Mouse (Mus musculus): ENCODE data around the gene Mrpl2. TPM values are rescaled to one million over a fixed set of nuclear protein-coding genes. Genes with fewer than 3 reads are reported as not detected.

Gene Mrpl2
- polyA plus RNA-seq, 1 experiment from 2014 or later: 170 TPM

- ATAC-seq: no peak
- WGBS: 69% methylated on average over 17 of the region's 17 CpGs
- H3K4me2 ChIP-seq (ENCODE audit: low read depth, low read length): peak overlapping the region; percentile 85
- peak overlapping the region; percentile 77 for H3K4me3 ChIP-seq (ENCODE audit: low read length)
- peak overlapping the region; percentile 83 for H3K9ac ChIP-seq (ENCODE audit: low read depth, low read length)
- H3K36me3 ChIP-seq (ENCODE audit: control insufficient read depth, insufficient read depth, low read length): peaks cover 24% of the 10 kb centered on the region
- H3K27me3 ChIP-seq (replicated peaks; ENCODE audit: control insufficient read depth, insufficient read depth, low read length): no peaks in the 10 kb centered on the region
- H3K27ac ChIP-seq (ENCODE audit: low read length): peak overlapping the region; percentile 93
- H3K4me1 ChIP-seq (ENCODE audit: control insufficient read depth, insufficient read depth, low read length): peaks cover 29% of the 10 kb centered on the region
- H3K9me3 ChIP-seq (ENCODE audit: control insufficient read depth, low read length): no peaks in the 10 kb centered on the region
Measured at GRCm38 (mm10) chr17:46651292-46651691, 5.3 kb downstream of the Mrpl2 start.

GRCm38 (mm10) chr17:46651755-46652547 is 5.9 kb downstream of the Mrpl2 start:
- 68% methylated on average over 20 of the region's 20 CpGs for WGBS

DNA sequence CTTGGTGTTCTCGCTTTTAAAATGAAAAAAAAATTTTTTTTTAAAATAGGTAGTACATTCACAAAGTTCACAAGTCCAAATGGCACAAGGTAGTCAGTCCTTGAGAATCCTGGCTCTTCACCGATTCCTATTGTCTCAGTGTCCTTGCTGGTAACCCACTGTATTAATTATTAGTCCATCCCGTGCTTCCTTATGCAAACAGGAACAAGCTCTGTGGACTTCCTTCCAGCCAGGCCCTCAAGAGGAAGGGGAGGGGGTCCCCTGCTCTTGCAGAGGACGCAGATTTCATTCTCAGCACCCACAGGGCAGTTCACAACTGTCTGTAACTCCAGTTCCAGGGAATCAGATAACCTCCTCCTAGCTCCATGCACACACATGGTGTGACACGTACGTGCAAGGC is 10.0 kb downstream of the Mrpl2 start:
- H3K9me3 ChIP-seq (ENCODE audit: control insufficient read depth, low read length): no peaks in the 10 kb centered on the region
- no peaks in the 10 kb centered on the region for H3K27me3 ChIP-seq (replicated peaks; ENCODE audit: control insufficient read depth, insufficient read depth, low read length)
- H3K4me3 ChIP-seq (ENCODE audit: low read length): no peak overlapping the region
- no peak overlapping the region for H3K4me2 ChIP-seq (ENCODE audit: low read depth, low read length)
- WGBS: 71% methylated on average over 6 of the region's 6 CpGs
- peaks cover 23% of the 10 kb centered on the region for H3K4me1 ChIP-seq (ENCODE audit: control insufficient read depth, insufficient read depth, low read length)
- H3K27ac ChIP-seq (ENCODE audit: low read length): no peak overlapping the region
- ATAC-seq: no peak
- H3K36me3 ChIP-seq (ENCODE audit: control insufficient read depth, insufficient read depth, low read length): peaks cover 38% of the 10 kb centered on the region
- H3K9ac ChIP-seq (ENCODE audit: low read depth, low read length): no peak overlapping the region

More at GRCm38 (mm10) chr17:46651755-46652547, 5.9 kb downstream of the Mrpl2 start:
- Histone ChIP-seq H3K27me3 (replicated peaks; ENCODE audit: control insufficient read depth, insufficient read depth, low read length) (no peaks in the 10 kb centered on the region), H3K4me3 (ENCODE audit: low read length) (peak overlapping the region; percentile 77), H3K27ac (ENCODE audit: low read length) (peak overlapping the region; percentile 93), H3K4me1 (ENCODE audit: control insufficient read depth, insufficient read depth, low read length) (peaks cover 27% of the 10 kb centered on the region), H3K9me3 (ENCODE audit: control insufficient read depth, low read length) (no peaks in the 10 kb centered on the region), H3K9ac (ENCODE audit: low read depth, low read length) (peak overlapping the region; percentile 83), H3K36me3 (ENCODE audit: control insufficient read depth, insufficient read depth, low read length) (peaks cover 24% of the 10 kb centered on the region), H3K4me2 (ENCODE audit: low read depth, low read length) (peak overlapping the region; percentile 85)
- no peak for ATAC-seq

GRCm38 (mm10) chr17:46661351-46661750 is 15.3 kb downstream of the Mrpl2 start:
- no peak overlapping the region for H3K4me3 ChIP-seq (ENCODE audit: low read length)
- no peak overlapping the region for H3K9ac ChIP-seq (ENCODE audit: low read depth, low read length)
- H3K27ac ChIP-seq (ENCODE audit: low read length): no peak overlapping the region
- ATAC-seq: no peak
- H3K4me1 ChIP-seq (ENCODE audit: control insufficient read depth, insufficient read depth, low read length): no peaks in the 10 kb centered on the region
- H3K36me3 ChIP-seq (ENCODE audit: control insufficient read depth, insufficient read depth, low read length): peaks cover 36% of the 10 kb centered on the region
- H3K27me3 ChIP-seq (replicated peaks; ENCODE audit: control insufficient read depth, insufficient read depth, low read length): no peaks in the 10 kb centered on the region
- H3K4me2 ChIP-seq (ENCODE audit: low read depth, low read length): no peak overlapping the region
- no peaks in the 10 kb centered on the region for H3K9me3 ChIP-seq (ENCODE audit: control insufficient read depth, low read length)
- 90% methylated on average over 9 of the region's 9 CpGs for WGBS

DNA sequence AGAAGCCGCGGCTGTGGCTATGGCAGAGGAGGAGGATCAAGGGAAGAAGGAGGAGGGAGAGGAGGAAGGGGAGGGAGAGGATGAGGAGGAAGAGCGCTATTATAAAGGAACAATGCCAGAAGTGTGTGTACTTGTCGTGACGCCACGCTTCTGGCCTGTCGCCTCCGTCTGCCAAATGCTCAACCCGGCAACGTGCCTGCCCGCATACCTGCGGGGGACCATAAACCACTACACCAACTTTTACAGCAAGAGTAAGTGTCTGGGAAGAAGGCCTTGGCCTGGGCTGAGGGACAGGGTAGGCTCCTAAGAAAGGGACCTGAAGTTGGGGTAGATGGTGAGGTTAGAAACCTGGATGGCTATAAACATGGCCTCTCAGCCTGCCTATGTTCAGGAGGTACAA is 16.0 kb downstream of the Mrpl2 start:
- Histone ChIP-seq H3K4me2 (ENCODE audit: low read depth, low read length) (no peak overlapping the region), H3K9ac (ENCODE audit: low read depth, low read length) (no peak overlapping the region), H3K4me3 (ENCODE audit: low read length) (no peak overlapping the region), H3K27me3 (replicated peaks; ENCODE audit: control insufficient read depth, insufficient read depth, low read length) (no peaks in the 10 kb centered on the region), H3K27ac (ENCODE audit: low read length) (no peak overlapping the region), H3K4me1 (ENCODE audit: control insufficient read depth, insufficient read depth, low read length) (no peaks in the 10 kb centered on the region), H3K36me3 (ENCODE audit: control insufficient read depth, insufficient read depth, low read length) (peaks cover 40% of the 10 kb centered on the region), H3K9me3 (ENCODE audit: control insufficient read depth, low read length) (no peaks in the 10 kb centered on the region)
- WGBS: 91% methylated on average over 12 of the region's 12 CpGs
- ATAC-seq: no peak

DNA sequence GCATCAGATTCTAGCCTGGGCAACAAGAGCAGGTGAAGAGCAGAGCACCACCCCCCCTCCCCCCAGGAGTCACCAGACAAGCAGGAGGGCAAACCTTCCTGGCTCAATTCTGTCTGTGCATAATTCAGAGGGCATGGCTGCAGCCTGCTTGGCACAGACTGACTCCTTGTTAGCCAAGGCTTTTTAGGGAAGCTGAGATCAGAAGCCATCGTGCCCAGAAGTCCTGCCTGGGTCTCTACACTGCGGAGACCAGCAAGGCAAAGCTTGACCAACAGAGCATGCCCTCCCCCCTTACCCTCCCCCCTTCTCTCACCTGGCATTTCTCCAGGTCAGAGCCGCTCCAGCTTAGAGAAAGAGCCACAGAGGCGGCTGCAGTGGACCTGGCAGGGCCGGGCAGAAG is 16.7 kb downstream of the Mrpl2 start:
- no peak overlapping the region for H3K27ac ChIP-seq (ENCODE audit: low read length)
- peaks cover 39% of the 10 kb centered on the region for H3K36me3 ChIP-seq (ENCODE audit: control insufficient read depth, insufficient read depth, low read length)
- no peaks in the 10 kb centered on the region for H3K27me3 ChIP-seq (replicated peaks; ENCODE audit: control insufficient read depth, insufficient read depth, low read length)
- no peak for ATAC-seq
- H3K9me3 ChIP-seq (ENCODE audit: control insufficient read depth, low read length): no peaks in the 10 kb centered on the region
- H3K9ac ChIP-seq (ENCODE audit: low read depth, low read length): no peak overlapping the region
- H3K4me3 ChIP-seq (ENCODE audit: low read length): no peak overlapping the region
- no peaks in the 10 kb centered on the region for H3K4me1 ChIP-seq (ENCODE audit: control insufficient read depth, insufficient read depth, low read length)
- 83% methylated on average over 5 of the region's 5 CpGs for WGBS
- H3K4me2 ChIP-seq (ENCODE audit: low read depth, low read length): no peak overlapping the region

GRCm38 (mm10) chr17:46667712-46668111 is 21.7 kb downstream of the Mrpl2 start:
- Histone ChIP-seq H3K27ac (ENCODE audit: low read length) (no peak overlapping the region), H3K4me3 (ENCODE audit: low read length) (no peak overlapping the region), H3K4me1 (ENCODE audit: control insufficient read depth, insufficient read depth, low read length) (no peaks in the 10 kb centered on the region), H3K9ac (ENCODE audit: low read depth, low read length) (no peak overlapping the region), H3K9me3 (ENCODE audit: control insufficient read depth, low read length) (no peaks in the 10 kb centered on the region), H3K4me2 (ENCODE audit: low read depth, low read length) (no peak overlapping the region), H3K27me3 (replicated peaks; ENCODE audit: control insufficient read depth, insufficient read depth, low read length) (no peaks in the 10 kb centered on the region), H3K36me3 (ENCODE audit: control insufficient read depth, insufficient read depth, low read length) (peaks cover 25% of the 10 kb centered on the region)
- ATAC-seq: no peak
- WGBS: 84% methylated on average over 16 of the region's 16 CpGs

- Histone ChIP-seq H3K4me1 (ENCODE audit: control insufficient read depth, insufficient read depth, low read length) (peaks cover 5% of the 10 kb centered on the region), H3K9me3 (ENCODE audit: control insufficient read depth, low read length) (no peaks in the 10 kb centered on the region), H3K4me2 (ENCODE audit: low read depth, low read length) (no peak overlapping the region), H3K9ac (ENCODE audit: low read depth, low read length) (no peak overlapping the region), H3K27me3 (replicated peaks; ENCODE audit: control insufficient read depth, insufficient read depth, low read length) (no peaks in the 10 kb centered on the region), H3K27ac (ENCODE audit: low read length) (no peak overlapping the region), H3K4me3 (ENCODE audit: low read length) (no peak overlapping the region), H3K36me3 (ENCODE audit: control insufficient read depth, insufficient read depth, low read length) (peaks cover 12% of the 10 kb centered on the region)
- no peak for ATAC-seq
- WGBS: 96% methylated on average over 10 of the region's 10 CpGs
Measured at GRCm38 (mm10) chr17:46669911-46670310, 23.9 kb downstream of the Mrpl2 start.

GRCm38 (mm10) chr17:46673850-46674529 is 28.0 kb downstream of the Mrpl2 start, which contains the start of gene Rrp36:
Rrp36 (minus strand) TSS chr17:46674352.
- H3K4me2 ChIP-seq (ENCODE audit: low read depth, low read length): peak within 1 kb of the TSS; percentile 69
- WGBS: 1% methylated on average over 43 of the region's 43 CpGs
- H3K4me1 ChIP-seq (ENCODE audit: control insufficient read depth, insufficient read depth, low read length): peaks cover 18% of the 10 kb centered on the region
- peak; percentile 95 for ATAC-seq
- peak within 1 kb of the TSS; percentile 87 for H3K9ac ChIP-seq (ENCODE audit: low read depth, low read length)
- peak within 1 kb of the TSS; percentile 89 for H3K27ac ChIP-seq (ENCODE audit: low read length)
- H3K4me3 ChIP-seq (ENCODE audit: low read length): peak within 1 kb of the TSS; percentile 84
- H3K27me3 ChIP-seq (replicated peaks; ENCODE audit: control insufficient read depth, insufficient read depth, low read length): no peaks in the 10 kb centered on the region
- no peaks in the 10 kb centered on the region for H3K9me3 ChIP-seq (ENCODE audit: control insufficient read depth, low read length)
- peaks cover 15% of the 10 kb centered on the region for H3K36me3 ChIP-seq (ENCODE audit: control insufficient read depth, insufficient read depth, low read length)
